Mouse (Mus musculus) lung, embryonic 16.5 days (tissue): ENCODE results near the gene Saal1. TPM values are rescaled to one million over a fixed set of nuclear protein-coding genes. Genes with fewer than 3 reads are reported as not detected.
"Not testable (repeated sequence)": the region's sequence is repeated elsewhere in the genome, so short reads cannot be mapped to it uniquely, and the experiment has no call there.

Experiments
- ATAC-seq: fragments of 200-750 bp; cut with Nextera tagmentation; 2 replicates; pipeline ENCODE4 v1.8.0; 2017; ENCODE audit warnings: low read depth, mild to moderate bottlenecking, moderate library complexity
- H3K27ac ChIP-seq: fragments of 300-500 bp; sonication (generic); 2 replicates; pipeline ENCODE4 v1.5.1; 2014; ENCODE audit warnings: mild to moderate bottlenecking, control low read depth, low read length
- H3K27me3 ChIP-seq: fragments of 300-500 bp; sonication (generic); 2 replicates; pipeline ENCODE4 v1.6.1; 2014; ENCODE audit warnings: low read depth, low read length, mixed read lengths; ENCODE audit not compliant: control insufficient read depth, insufficient read depth
- H3K36me3 ChIP-seq: fragments of 300-500 bp; sonication (generic); 2 replicates; pipeline ENCODE4 v1.6.1; 2014; ENCODE audit warnings: low read length; ENCODE audit not compliant: control insufficient read depth, insufficient read depth
- H3K4me1 ChIP-seq: fragments of 300-500 bp; sonication (generic); replicated peaks from 2 replicates; pipeline ENCODE4 v1.6.1; 2014; ENCODE audit warnings: low read length, mixed read lengths; ENCODE audit not compliant: control insufficient read depth, insufficient read depth
- H3K4me2 ChIP-seq: fragments of 300-500 bp; sonication (generic); 2 replicates; pipeline ENCODE4 v1.6.1; 2014; ENCODE audit warnings: low read depth, low read length, control low read depth
- H3K4me3 ChIP-seq: fragments of 300-500 bp; sonication (generic); 2 replicates; pipeline ENCODE4 v1.5.1; 2014; ENCODE audit warnings: mild to moderate bottlenecking, low read length, control low read depth
- H3K9ac ChIP-seq: fragments of 300-500 bp; sonication (generic); 2 replicates; pipeline ENCODE4 v1.6.1; 2014; ENCODE audit warnings: low read length, control low read depth
- H3K9me3 ChIP-seq: fragments of 300-500 bp; sonication (generic); 2 replicates; pipeline ENCODE4 v1.6.1; 2016; ENCODE audit warnings: low read length; ENCODE audit not compliant: control insufficient read depth
- WGBS: fragments of 180-500 bp; shearing (Covaris S2); extraction: QIAGEN DNeasy Blood & Tissue Kit; methylation state at CpG from one replicate; pipeline ENCODE4 v1.1.7; 2014; 5-methylcytosine and 5-hydroxymethylcytosine counted together
- polyA plus RNA-seq: library from polyadenylated mRNA; unstranded; fragments of >200 nt; fragmentation: Nextera tagmentation; extraction: Ambion mirVana; gene quantifications from 2 replicates; pipeline ENCODE4 v1.2.1, GENCODE M21; 2015

Saal1 gene
- polyA plus RNA-seq: 29.4 and 29.8 TPM in 2 replicates

GRCm38 (mm10) chr7:46710390-46710844, at the start of gene Saal1:
TSS of gene Saal1 (minus strand) at chr7:46710680.
- under 1% methylated on average over 38 of the region's 38 CpGs for WGBS
- peaks cover 12% of the 10 kb centered on the region for H3K36me3 ChIP-seq
- peak within 1 kb of the TSS; percentile 94 for H3K9ac ChIP-seq
- peak within 1 kb of the TSS; percentile 64 for H3K4me2 ChIP-seq
- ATAC-seq: peak; percentile 97
- H3K4me3 ChIP-seq: peak within 1 kb of the TSS; percentile 82
- H3K4me1 ChIP-seq: peaks cover 7% of the 10 kb centered on the region
- H3K27ac ChIP-seq: peak within 1 kb of the TSS; percentile 67
- H3K9me3 ChIP-seq: no peaks in the 10 kb centered on the region
- no peaks in the 10 kb centered on the region for H3K27me3 ChIP-seq

- no peak within 1 kb of the TSS for H3K4me2 ChIP-seq
- H3K4me3 ChIP-seq: no peak within 1 kb of the TSS
- ATAC-seq: no peak
- no peaks in the 10 kb centered on the region for H3K27me3 ChIP-seq
- H3K9ac ChIP-seq: no peak within 1 kb of the TSS
- no peak within 1 kb of the TSS for H3K27ac ChIP-seq
- H3K4me1 ChIP-seq: no peaks in the 10 kb centered on the region
- H3K36me3 ChIP-seq: no peaks in the 10 kb centered on the region
- no peaks in the 10 kb centered on the region for H3K9me3 ChIP-seq
- 51% methylated on average over 3 of the region's 3 CpGs for WGBS
Measured at GRCm38 (mm10) chr7:46751490-46751889, 41.0 kb upstream of the Saal1 start, which contains the start of gene Saa2. TSS of gene Saa2 (plus strand) at chr7:46751790.

GRCm38 (mm10) chr7:46748459-46748858, 38.0 kb upstream of the Saal1 start:
- Histone ChIP-seq H3K36me3 (no peaks in the 10 kb centered on the region), H3K27me3 (no peaks in the 10 kb centered on the region), H3K9ac (no peak overlapping the region), H3K4me2 (no peak overlapping the region), H3K4me3 (no peak overlapping the region), H3K9me3 (no peaks in the 10 kb centered on the region), H3K4me1 (no peaks in the 10 kb centered on the region; the same call in 1 of the 2 replicates), H3K27ac (no peak overlapping the region)
- WGBS: 60% methylated on average over 3 of the region's 3 CpGs
- no peak for ATAC-seq

- H3K27ac ChIP-seq: no peak overlapping the region
- peak; percentile 51 for ATAC-seq
Measured at GRCm38 (mm10) chr7:46746381-46746780, 35.9 kb upstream of the Saal1 start.

GRCm38 (mm10) chr7:46745816-46746215, 35.3 kb upstream of the Saal1 start:
- no peak for ATAC-seq
- H3K9me3 ChIP-seq: no peaks in the 10 kb centered on the region
- no peak overlapping the region for H3K27ac ChIP-seq
- no peak overlapping the region for H3K4me2 ChIP-seq
- no peaks in the 10 kb centered on the region; the same call in 1 of the 2 replicates for H3K4me1 ChIP-seq
- no peaks in the 10 kb centered on the region for H3K27me3 ChIP-seq
- no peaks in the 10 kb centered on the region for H3K36me3 ChIP-seq
- WGBS: 79% methylated on average over 3 of the region's 3 CpGs
- no peak overlapping the region for H3K9ac ChIP-seq
- H3K4me3 ChIP-seq: no peak overlapping the region

More at GRCm38 (mm10) chr7:46746381-46746780, 35.9 kb upstream of the Saal1 start:
- Histone ChIP-seq H3K9me3 (no peaks in the 10 kb centered on the region), H3K9ac (no peak overlapping the region), H3K4me3 (no peak overlapping the region), H3K4me2 (no peak overlapping the region), H3K4me1 (no peaks in the 10 kb centered on the region; the same call in 1 of the 2 replicates), H3K36me3 (no peaks in the 10 kb centered on the region), H3K27me3 (no peaks in the 10 kb centered on the region)
- 67% methylated on average over 7 of the region's 7 CpGs for WGBS

GRCm38 (mm10) chr7:46742880-46743279, 32.4 kb upstream of the Saal1 start, which contains the start of gene Saa1:
TSS of gene Saa1 (minus strand) at chr7:46742980.
- H3K4me2 ChIP-seq, H3K4me1 ChIP-seq, H3K27me3 ChIP-seq, H3K36me3 ChIP-seq, H3K9ac ChIP-seq, ATAC-seq, H3K27ac ChIP-seq, H3K4me3 ChIP-seq, H3K9me3 ChIP-seq: not testable (repeated sequence)
- 57% methylated on average over 3 of the region's 3 CpGs for WGBS

GRCm38 (mm10) chr7:46740041-46740440, 29.6 kb upstream of the Saal1 start:
- ATAC-seq, H3K9ac ChIP-seq, H3K4me3 ChIP-seq, H3K27me3 ChIP-seq, H3K4me1 ChIP-seq, H3K4me2 ChIP-seq, H3K9me3 ChIP-seq, H3K36me3 ChIP-seq, H3K27ac ChIP-seq: not testable (repeated sequence)
- WGBS: 60% methylated on average over 5 of the region's 5 CpGs

- no peak overlapping the region for H3K4me2 ChIP-seq
- H3K9ac ChIP-seq: no peak overlapping the region
- no peaks in the 10 kb centered on the region for H3K27me3 ChIP-seq
- 66% methylated on average over 12 of the region's 12 CpGs for WGBS
- H3K27ac ChIP-seq: no peak overlapping the region
- H3K36me3 ChIP-seq: no peaks in the 10 kb centered on the region
- no peak for ATAC-seq
- H3K4me1 ChIP-seq: no peaks in the 10 kb centered on the region
- H3K4me3 ChIP-seq: no peak overlapping the region
- H3K9me3 ChIP-seq: no peaks in the 10 kb centered on the region
Measured at GRCm38 (mm10) chr7:46738561-46739460, 28.3 kb upstream of the Saal1 start.

- H3K36me3 ChIP-seq: no peaks in the 10 kb centered on the region
- H3K4me1 ChIP-seq: no peaks in the 10 kb centered on the region
- no peak overlapping the region for H3K4me2 ChIP-seq
- no peak overlapping the region for H3K9ac ChIP-seq
- no peak overlapping the region for H3K4me3 ChIP-seq
- no peak overlapping the region for H3K27ac ChIP-seq
- ATAC-seq: no peak
- no peaks in the 10 kb centered on the region for H3K27me3 ChIP-seq
- no peaks in the 10 kb centered on the region for H3K9me3 ChIP-seq
- WGBS: 69% methylated on average over 2 of the region's 2 CpGs
Measured at GRCm38 (mm10) chr7:46734983-46735382, 24.5 kb upstream of the Saal1 start.
